In the genomic region with DNA sequence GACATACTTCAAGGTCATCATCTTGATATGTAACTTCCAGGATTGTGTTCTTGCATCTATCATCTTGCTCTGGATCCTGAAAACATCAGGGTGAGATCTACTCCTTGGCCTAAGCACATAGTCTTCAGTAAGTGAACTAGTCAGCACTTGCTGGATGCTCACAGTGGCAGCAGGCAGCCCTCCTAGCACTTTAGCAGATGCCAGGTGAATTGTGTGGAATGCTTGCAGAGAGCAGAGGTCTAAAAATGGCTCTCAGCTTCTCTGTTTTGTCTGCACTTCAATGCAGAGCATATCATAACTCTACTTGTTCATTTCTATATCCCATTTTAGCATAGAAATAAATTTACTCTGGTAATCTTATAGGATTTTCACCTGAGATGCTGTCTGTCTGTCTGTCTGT, we compare ENCODE assay signal across 20 mouse cellular contexts.
DNase-seq lines count a peak whose midpoint lies in the region; TF ChIP-seq lines count a peak whose summit lies in the region.
"Had no signal": no experiment of that assay in that cellular context is flagged by ENCODE, and none has a peak within 500 bp of the region (broad histone marks: within the 10 kb centered on the region; RNA-seq: fewer than 3 reads in every experiment).

No protein-coding gene starts in this region.

- peak; percentile 18 to 26 for DNase-seq in frontal cortex, postnatal 36 days (ENCODE audit: low spot score in 2 of 2)
- no peak for DNase-seq in frontal cortex, postnatal 10 days (ENCODE audit: low spot score in 2 of 2)
- DNase-seq in right cerebral cortex, postnatal 36 days (ENCODE audit: low spot score in 2 of 2), result peak; percentile 1 to 12
- DNase-seq in right cerebral cortex, postnatal 25 days, result no peak
- peak; percentile 28 for DNase-seq in telencephalon, adult 2 months (ENCODE audit: low read depth, low spot score)
- no peak for DNase-seq in kidney, adult 2 months
- DNase-seq: adrenal gland, adult 2 months; adrenal gland, postnatal 14 days; adrenal gland, postnatal 36 days; cerebellum, adult 11 months; cerebellum, adult 18-20 months; cerebellum, adult 8-10 months; cerebellum, adult 9-11 months; cerebellum, postnatal 36 days; embryo, embryonic 11 days had no signal

- no peak for TF ChIP-seq CTCF in kidney, adult 2 months (conservative IDR thresholded peaks at IDR 0.05; ENCODE audit: insufficient read depth, insufficient read length, low read depth, low read length)

- no peak for TF ChIP-seq POLR2A in kidney, adult 2 months (IDR thresholded peaks at IDR 0.05; ENCODE audit: low read depth, low read length)

- no peaks in the 10 kb centered on the region for H3K27me3 ChIP-seq in kidney, adult 2 months (replicated peaks; ENCODE audit: control insufficient read depth, insufficient read depth, low read length)
- H3K27me3 ChIP-seq: embryonic facial prominence, embryonic 13.5 days; embryonic facial prominence, embryonic 15.5 days; forebrain, embryonic 12.5 days had no signal

- no peak overlapping the region for H3K4me3 ChIP-seq in kidney, adult 2 months (ENCODE audit: insufficient read depth, low read depth, low read length)
- H3K4me3 ChIP-seq: embryonic facial prominence, embryonic 13.5 days; embryonic facial prominence, embryonic 15.5 days; erythroblast, embryonic 14.5 days; forebrain, embryonic 10.5 days; forebrain, embryonic 12.5 days had no signal

- H3K36me3 ChIP-seq in kidney, adult 2 months (ENCODE audit: control insufficient read depth, insufficient read depth, low read length), result no peaks in the 10 kb centered on the region
- H3K36me3 ChIP-seq: embryonic facial prominence, embryonic 13.5 days; embryonic facial prominence, embryonic 15.5 days; forebrain, embryonic 10.5 days; forebrain, embryonic 12.5 days had no signal

- H3K4me1 ChIP-seq in kidney, adult 2 months (ENCODE audit: control insufficient read depth, insufficient read depth, low read length), result no peaks in the 10 kb centered on the region
- H3K4me1 ChIP-seq: embryonic facial prominence, embryonic 13.5 days; embryonic facial prominence, embryonic 15.5 days; forebrain, embryonic 10.5 days; forebrain, embryonic 12.5 days had no signal

- no peak overlapping the region for H3K27ac ChIP-seq in kidney, adult 2 months (ENCODE audit: insufficient read depth, low read depth, low read length)
- H3K27ac ChIP-seq: embryonic facial prominence, embryonic 13.5 days; embryonic facial prominence, embryonic 15.5 days; forebrain, embryonic 10.5 days; forebrain, embryonic 12.5 days had no signal

Comparison
In these comparisons a context has a peak if more than half of its experiments do, and no peak if none do; other contexts are left out.
1. DNase-seq: peak in frontal cortex, postnatal 36 days (2 of 2), right cerebral cortex, postnatal 36 days (2 of 2) and telencephalon, adult 2 months (single experiment); none in frontal cortex, postnatal 10 days (0 of 2), right cerebral cortex, postnatal 25 days (single experiment) and kidney, adult 2 months (single experiment).